Mouse (Mus musculus) liver, embryonic 15.5 days (tissue): ENCODE measurements around the gene Ece2. TPM values are rescaled to one million over a fixed set of nuclear protein-coding genes. Genes with fewer than 3 reads are reported as not detected.
"Not testable (repeated sequence)": the region's sequence is repeated elsewhere in the genome, so short reads cannot be mapped to it uniquely, and the experiment has no call there.

Experiments
- ATAC-seq: fragments of 200-750 bp; cut with Nextera tagmentation; 2 replicates; pipeline ENCODE4 v1.8.0; 2017; ENCODE audit warnings: moderate number of reproducible peaks, mild to moderate bottlenecking, moderate library complexity; ENCODE audit not compliant: insufficient read depth
- H3K27ac ChIP-seq: fragments of 300-500 bp; sonication (generic); replicated peaks from 2 replicates; pipeline ENCODE4 v1.5.1; 2015; ENCODE audit warnings: mild to moderate bottlenecking, inconsistent platforms
- H3K27me3 ChIP-seq: fragments of 300-500 bp; sonication (generic); 2 replicates; pipeline ENCODE4 v1.6.1; 2015; ENCODE audit warnings: mild to moderate bottlenecking, inconsistent platforms
- H3K36me3 ChIP-seq: fragments of 300-500 bp; sonication (generic); replicated peaks from 2 replicates; pipeline ENCODE4 v1.6.1; 2015; ENCODE audit warnings: moderate library complexity, mild to moderate bottlenecking, inconsistent platforms
- H3K4me1 ChIP-seq: fragments of 300-500 bp; sonication (generic); replicated peaks from 2 replicates; pipeline ENCODE4 v1.6.1; 2015; ENCODE audit warnings: inconsistent platforms
- H3K4me2 ChIP-seq: fragments of 300-500 bp; sonication (generic); 2 replicates; pipeline ENCODE4 v1.6.1; 2015; ENCODE audit warnings: moderate library complexity, mild to moderate bottlenecking, inconsistent platforms
- H3K4me3 ChIP-seq: fragments of 300-500 bp; sonication (generic); replicated peaks from 2 replicates; pipeline ENCODE4 v1.5.1; 2015; ENCODE audit warnings: mild to moderate bottlenecking, inconsistent platforms
- H3K9ac ChIP-seq: fragments of 300-500 bp; sonication (generic); 2 replicates; pipeline ENCODE4 v1.6.1; 2015; ENCODE audit warnings: moderate library complexity, mild to moderate bottlenecking, inconsistent platforms
- H3K9me3 ChIP-seq: fragments of 300-500 bp; sonication (generic); replicated peaks from 2 replicates; pipeline ENCODE4 v1.6.1; 2016; ENCODE audit warnings: inconsistent platforms
- WGBS: fragments of 180-500 bp; shearing (Covaris S2); methylation state at CpG from one replicate; pipeline ENCODE4 v1.1.7; 2015; ENCODE audit warnings: mixed read lengths; ENCODE audit not compliant: insufficient replicate concordance; 5-methylcytosine and 5-hydroxymethylcytosine counted together
- polyA plus RNA-seq: library from polyadenylated mRNA; unstranded; fragments of >200 nt; fragmentation: Nextera tagmentation; extraction: Ambion mirVana; gene quantifications from 2 replicates; pipeline ENCODE4 v1.2.1, GENCODE M21; 2015

Ece2 gene
- polyA plus RNA-seq, 1 experiment from 2014 or later: not detected

GRCm38 (mm10) chr16:20637410-20637809 is 7.8 kb downstream of the Ece2 start:
- no peaks in the 10 kb centered on the region; the same call in 1 of the 2 replicates for H3K4me1 ChIP-seq
- H3K27ac ChIP-seq: no peak overlapping the region
- H3K4me3 ChIP-seq: no peak overlapping the region
- 51% methylated on average over 8 of the region's 8 CpGs for WGBS
- H3K4me2 ChIP-seq: no peak overlapping the region
- no peak for ATAC-seq
- H3K36me3 ChIP-seq: no peaks in the 10 kb centered on the region
- H3K27me3 ChIP-seq: peaks cover 25% of the 10 kb centered on the region
- no peak overlapping the region for H3K9ac ChIP-seq
- H3K9me3 ChIP-seq: no peaks in the 10 kb centered on the region

- H3K9ac ChIP-seq: no peak overlapping the region
- WGBS: 73% methylated on average over 8 of the region's 8 CpGs
- H3K9me3 ChIP-seq: no peaks in the 10 kb centered on the region
- H3K36me3 ChIP-seq: no peaks in the 10 kb centered on the region
- ATAC-seq: no peak
- H3K4me3 ChIP-seq: no peak overlapping the region
- no peak overlapping the region for H3K27ac ChIP-seq
- no peaks in the 10 kb centered on the region; the same call in 1 of the 2 replicates for H3K4me1 ChIP-seq
- H3K4me2 ChIP-seq: no peak overlapping the region
- H3K27me3 ChIP-seq: peaks cover 24% of the 10 kb centered on the region
Observed at GRCm38 (mm10) chr16:20638367-20638766, 8.7 kb downstream of the Ece2 start.

DNA sequence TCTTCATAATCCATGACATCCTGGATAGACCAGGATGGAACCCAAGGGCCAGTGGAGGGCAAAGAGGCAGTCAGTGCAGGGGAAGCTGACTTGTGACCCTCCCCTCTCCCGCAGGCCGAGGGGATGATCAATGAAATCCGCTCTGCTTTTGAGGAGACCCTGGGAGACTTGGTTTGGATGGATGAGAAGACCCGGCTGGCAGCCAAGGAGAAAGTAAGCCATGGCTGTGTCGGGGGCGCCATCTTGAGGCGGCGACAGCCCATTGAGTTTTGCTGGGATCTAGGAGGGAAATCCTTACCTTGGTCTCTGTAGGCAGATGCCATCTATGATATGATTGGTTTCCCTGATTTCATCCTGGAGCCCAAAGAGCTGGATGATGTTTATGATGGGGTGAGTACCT is 12.5 kb downstream of the Ece2 start:
- no peak overlapping the region for H3K9ac ChIP-seq
- H3K27me3 ChIP-seq: peaks cover 33% of the 10 kb centered on the region
- 3% methylated on average over 8 of the region's 8 CpGs for WGBS
- H3K27ac ChIP-seq: no peak overlapping the region
- no peaks in the 10 kb centered on the region for H3K36me3 ChIP-seq
- no peak for ATAC-seq
- no peak overlapping the region for H3K4me2 ChIP-seq
- H3K4me1 ChIP-seq: no peaks in the 10 kb centered on the region; the same call in 1 of the 2 replicates
- no peaks in the 10 kb centered on the region for H3K9me3 ChIP-seq
- no peak overlapping the region for H3K4me3 ChIP-seq

- Histone ChIP-seq H3K4me1 (no peaks in the 10 kb centered on the region; the same call in 1 of the 2 replicates), H3K4me3 (no peak overlapping the region), H3K9me3 (no peaks in the 10 kb centered on the region), H3K27ac (no peak overlapping the region), H3K9ac (no peak overlapping the region), H3K36me3 (no peaks in the 10 kb centered on the region), H3K27me3 (peaks cover 33% of the 10 kb centered on the region), H3K4me2 (no peak overlapping the region)
- no peak for ATAC-seq
- 64% methylated on average over 7 of the region's 7 CpGs for WGBS
Observed at GRCm38 (mm10) chr16:20643911-20644310, 14.3 kb downstream of the Ece2 start.

DNA sequence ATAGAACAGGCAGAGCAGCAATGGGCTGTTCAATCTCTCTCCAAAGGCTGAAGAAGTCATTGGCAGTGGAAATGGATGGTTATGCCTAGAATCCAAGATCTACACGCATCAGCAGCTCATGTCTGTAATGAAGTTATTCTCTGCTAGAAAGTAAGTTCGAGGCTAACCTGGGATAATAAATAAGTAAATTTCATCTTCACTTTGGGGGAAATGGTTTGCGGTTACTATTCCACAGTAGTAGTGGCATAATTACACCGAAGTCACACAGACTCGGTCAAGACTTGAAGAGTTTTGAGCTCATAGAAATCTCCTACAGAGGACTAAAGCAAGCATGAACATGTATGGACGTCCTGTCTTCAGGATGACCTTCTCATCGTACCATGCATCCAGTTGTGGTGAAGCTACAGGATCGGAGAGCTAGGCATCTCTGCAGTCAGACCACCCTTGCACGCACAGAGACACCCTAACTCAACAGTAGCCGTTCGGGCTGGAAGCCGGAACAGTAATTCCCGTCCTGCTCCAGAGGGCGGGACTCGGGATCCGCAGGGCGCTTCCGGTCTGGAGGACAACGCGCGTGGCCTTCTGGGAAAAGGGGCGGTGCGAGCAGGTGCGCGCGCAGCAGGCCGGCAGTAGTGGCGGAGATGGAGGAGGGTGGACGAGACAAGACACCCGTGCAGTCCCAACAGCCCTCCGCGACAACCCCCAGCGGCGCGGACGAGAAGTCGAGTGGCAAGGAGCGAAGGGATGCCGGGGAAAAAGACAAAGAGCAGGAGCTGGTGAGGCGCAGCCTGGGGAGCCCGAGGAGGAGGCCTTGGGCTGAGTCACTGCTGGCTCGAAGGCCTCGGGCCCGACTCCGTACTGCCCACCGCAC is 21.7 kb downstream of the Ece2 start, which contains the start of gene Psmd2:
Psmd2 (plus strand) TSS at position 577 of the 871 bp plus-strand sequence.
- WGBS: under 1% methylated on average over 46 of the region's 46 CpGs
- Histone ChIP-seq H3K4me2 (peak within 1 kb of the TSS; percentile 79), H3K4me3 (peak within 1 kb of the TSS; percentile 79), H3K9me3 (no peaks in the 10 kb centered on the region), H3K4me1 (peaks cover 20% of the 10 kb centered on the region), H3K27ac (peak within 1 kb of the TSS; percentile 70), H3K9ac (peak within 1 kb of the TSS; percentile 79), H3K36me3 (peaks cover 32% of the 10 kb centered on the region), H3K27me3 (no peaks in the 10 kb centered on the region)
- ATAC-seq: peak; percentile 92

- H3K9ac ChIP-seq: peak overlapping the region; percentile 79
- ATAC-seq: peak; percentile 52
- no peaks in the 10 kb centered on the region for H3K9me3 ChIP-seq
- H3K27ac ChIP-seq: peak overlapping the region; percentile 70
- 8% methylated on average over 12 of the region's 12 CpGs for WGBS
- H3K27me3 ChIP-seq: no peaks in the 10 kb centered on the region
- peaks cover 20% of the 10 kb centered on the region for H3K4me1 ChIP-seq
- H3K36me3 ChIP-seq: peaks cover 38% of the 10 kb centered on the region
- peak overlapping the region; percentile 79 for H3K4me3 ChIP-seq
- H3K4me2 ChIP-seq: peak overlapping the region; percentile 79
Observed at GRCm38 (mm10) chr16:20651947-20652310, 22.3 kb downstream of the Ece2 start.

DNA sequence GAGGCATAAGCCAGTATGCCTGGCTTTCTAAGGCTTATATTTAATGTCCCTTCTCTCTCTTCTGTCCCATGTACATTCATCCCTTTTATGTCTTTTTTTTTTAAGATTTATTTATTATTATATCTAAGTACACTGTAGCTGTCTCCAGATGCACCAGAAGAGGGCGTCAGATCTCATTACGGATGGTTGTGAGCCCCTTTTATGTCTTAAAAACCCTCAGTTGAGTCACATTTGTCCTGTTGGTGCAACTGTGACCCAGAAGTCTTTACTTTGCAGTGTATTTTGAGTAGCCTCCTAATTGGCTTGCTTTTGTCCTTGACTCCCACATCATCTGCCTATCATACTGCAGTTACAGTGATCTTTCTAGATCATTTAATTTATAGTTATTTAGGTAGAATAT is 23.7 kb downstream of the Ece2 start:
- WGBS: 39% methylated on average over 2 of the region's 2 CpGs

DNA sequence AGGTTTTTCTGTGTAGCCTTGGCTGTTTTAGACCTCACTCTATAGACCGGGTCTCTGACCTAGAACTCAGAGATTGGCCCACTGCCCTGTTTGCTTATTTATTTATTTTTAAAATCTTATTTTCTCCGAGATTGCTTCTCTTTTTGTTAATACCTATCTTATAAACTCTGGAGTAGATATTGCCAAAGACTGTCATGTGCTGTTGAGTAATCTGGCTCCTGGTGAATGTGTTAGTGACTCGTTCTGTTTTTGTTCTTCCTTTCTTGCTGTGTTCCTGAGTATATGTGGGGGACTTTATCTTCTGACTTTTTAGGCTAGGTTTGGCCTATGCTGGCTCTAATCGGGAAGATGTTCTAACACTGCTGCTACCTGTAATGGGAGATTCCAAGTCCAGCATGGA is 28.0 kb downstream of the Ece2 start:
- Histone ChIP-seq H3K36me3 (peaks cover 94% of the 10 kb centered on the region), H3K9me3 (no peaks in the 10 kb centered on the region), H3K27ac (no peak overlapping the region), H3K4me3 (no peak overlapping the region), H3K9ac (no peak overlapping the region), H3K4me2 (no peak overlapping the region), H3K4me1 (peaks cover 8% of the 10 kb centered on the region), H3K27me3 (no peaks in the 10 kb centered on the region)
- WGBS: 78% methylated on average over 4 of the region's 4 CpGs
- no peak for ATAC-seq

More for the DNA sequence above, 23.7 kb downstream of the Ece2 start:
- Histone ChIP-seq H3K4me3 (peak overlapping the region; percentile 79; the same call in 1 of the 2 replicates), H3K27me3 (no peaks in the 10 kb centered on the region), H3K36me3 (peaks cover 52% of the 10 kb centered on the region), H3K4me1 (peaks cover 20% of the 10 kb centered on the region), H3K4me2 (peak overlapping the region; percentile 79; the same call in 1 of the 2 replicates), H3K27ac (no peak overlapping the region), H3K9me3 (no peaks in the 10 kb centered on the region), H3K9ac (no peak overlapping the region)
- no peak for ATAC-seq

DNA sequence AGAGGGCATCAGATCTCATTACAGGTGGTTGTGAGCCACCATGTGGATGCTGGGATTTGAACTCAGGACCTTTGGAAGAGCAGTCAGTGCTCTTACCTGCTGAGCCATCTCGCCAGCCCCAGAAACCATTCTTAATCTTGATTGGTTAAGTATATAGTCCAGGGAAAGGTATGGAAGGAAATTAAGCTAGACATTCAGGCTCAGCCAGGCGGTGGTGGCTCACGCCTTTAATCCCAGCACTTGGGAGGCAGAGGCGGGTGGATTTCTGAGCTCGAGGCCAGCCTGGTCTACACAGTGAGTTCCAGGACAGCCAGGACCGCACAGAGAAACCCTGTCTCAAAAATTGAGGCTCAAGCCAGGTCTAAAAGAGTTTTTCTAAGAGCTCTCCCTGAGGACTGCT is 38.4 kb downstream of the Ece2 start, which contains the start of gene Eif4g1:
Eif4g1 (plus strand) TSS at position 301 of the 400 bp plus-strand sequence.
- not testable (repeated sequence) for H3K9me3 ChIP-seq, H3K4me2 ChIP-seq, H3K4me3 ChIP-seq, ATAC-seq, H3K9ac ChIP-seq, H3K4me1 ChIP-seq, H3K27me3 ChIP-seq, H3K27ac ChIP-seq
- 87% methylated on average over 5 of the region's 6 CpGs for WGBS
- H3K36me3 ChIP-seq: peaks cover 10% of the 10 kb centered on the region

- Histone ChIP-seq H3K4me2 (no peak overlapping the region), H3K27ac (no peak overlapping the region), H3K4me3 (no peak overlapping the region), H3K9ac (no peak overlapping the region), H3K36me3 (peaks cover 8% of the 10 kb centered on the region), H3K27me3 (no peaks in the 10 kb centered on the region), H3K4me1 (peaks cover 30% of the 10 kb centered on the region), H3K9me3 (no peaks in the 10 kb centered on the region)
- ATAC-seq: no peak
- 80% methylated on average over 3 of the region's 3 CpGs for WGBS
Observed at GRCm38 (mm10) chr16:20670291-20670690, 40.7 kb downstream of the Ece2 start.

DNA sequence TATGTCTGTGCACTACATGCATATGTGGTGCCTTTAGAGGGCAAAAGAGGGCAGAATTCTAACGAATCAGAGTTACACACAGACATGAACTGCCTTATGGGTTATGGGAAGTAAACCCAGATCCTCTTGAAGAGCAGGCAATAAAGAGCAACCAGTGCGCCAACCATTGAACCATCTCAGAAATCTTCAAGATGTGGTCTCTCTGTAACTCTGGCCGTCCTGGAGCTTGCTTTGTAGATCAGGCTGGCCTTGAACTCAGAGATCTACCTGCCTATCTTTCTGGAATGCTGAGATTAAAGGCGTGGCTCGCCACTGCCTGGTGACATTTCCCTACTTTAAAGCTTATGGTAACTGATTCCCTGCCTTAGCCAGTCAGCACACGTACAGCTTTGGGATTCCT is 42.3 kb downstream of the Ece2 start:
- H3K9ac ChIP-seq: no peak overlapping the region; the same call in 1 of the 2 replicates

More for the DNA sequence above, 42.3 kb downstream of the Ece2 start:
- no peak for ATAC-seq
- WGBS: 13% methylated on average over 6 of the region's 6 CpGs
- Histone ChIP-seq H3K27ac (peak overlapping the region; percentile 65), H3K4me1 (peaks cover 40% of the 10 kb centered on the region), H3K4me3 (peak overlapping the region; percentile 94), H3K4me2 (peak overlapping the region; percentile 88), H3K9me3 (no peaks in the 10 kb centered on the region), H3K27me3 (no peaks in the 10 kb centered on the region), H3K36me3 (peaks cover 24% of the 10 kb centered on the region)
